Mouse (Mus musculus) splenic B cell, adult 2 months (primary cell): ENCODE results near the gene Cnnm2.
"Not testable (repeated sequence)": the region's sequence is repeated elsewhere in the genome, so short reads cannot be mapped to it uniquely, and the experiment has no call there.

Experiments
- DNase-seq: peaks from one replicate; pipeline ENCODE4 v3.0.0-alpha.2; 2011; ENCODE audit warnings: low read depth, low spot score
- H3K27me3 ChIP-seq: 2 replicates; pipeline ENCODE4 v1.6.1; 2012; ENCODE audit warnings: mild to moderate bottlenecking, low read length, moderate library complexity, mixed read lengths; ENCODE audit not compliant: control insufficient read depth, poor library complexity, insufficient read depth, severe bottlenecking
- H3K36me3 ChIP-seq: 2 replicates; pipeline ENCODE4 v1.6.1; 2012; ENCODE audit warnings: mild to moderate bottlenecking, low read length, moderate library complexity, mixed read lengths; ENCODE audit not compliant: control insufficient read depth, poor library complexity, insufficient read depth, severe bottlenecking

Cnnm2 gene

GRCm38 (mm10) chr19:46740341-46741008 lies 20.9 kb upstream of the Cnnm2 start:
- Histone ChIP-seq H3K36me3 (no peaks in the 10 kb centered on the region), H3K27me3 (no peaks in the 10 kb centered on the region; the same call in 1 of the 2 replicates)
- DNase-seq: peak; percentile 82

- Histone ChIP-seq H3K27me3 (no peaks in the 10 kb centered on the region; the same call in 1 of the 2 replicates), H3K36me3 (no peaks in the 10 kb centered on the region)
- no peak for DNase-seq
Measured at GRCm38 (mm10) chr19:46741574-46741973, 19.8 kb upstream of the Cnnm2 start.

- H3K27me3 ChIP-seq: no peaks in the 10 kb centered on the region; the same call in 1 of the 2 replicates
Measured at GRCm38 (mm10) chr19:46744681-46745080, 16.7 kb upstream of the Cnnm2 start.

GRCm38 (mm10) chr19:46747799-46748198 lies 13.6 kb upstream of the Cnnm2 start:
- no peak for DNase-seq
- Histone ChIP-seq H3K36me3 (no peaks in the 10 kb centered on the region), H3K27me3 (no peaks in the 10 kb centered on the region; the same call in 1 of the 2 replicates)

More at GRCm38 (mm10) chr19:46744681-46745080, 16.7 kb upstream of the Cnnm2 start:
- H3K36me3 ChIP-seq: no peaks in the 10 kb centered on the region
- no peak for DNase-seq

- Histone ChIP-seq H3K27me3 (no peaks in the 10 kb centered on the region), H3K36me3 (no peaks in the 10 kb centered on the region)
- no peak for DNase-seq
Measured at GRCm38 (mm10) chr19:46752235-46752634, 9.2 kb upstream of the Cnnm2 start.

- peak; percentile 55 for DNase-seq
- Histone ChIP-seq H3K36me3 (no peaks in the 10 kb centered on the region), H3K27me3 (no peaks in the 10 kb centered on the region)
Measured at GRCm38 (mm10) chr19:46755066-46755465, 6.3 kb upstream of the Cnnm2 start.

- no peaks in the 10 kb centered on the region for H3K36me3 ChIP-seq
- no peak for DNase-seq
- no peaks in the 10 kb centered on the region for H3K27me3 ChIP-seq
Measured at GRCm38 (mm10) chr19:46756221-46756620, 5.2 kb upstream of the Cnnm2 start.

GRCm38 (mm10) chr19:46759096-46759495 lies 2.3 kb upstream of the Cnnm2 start:
- peak; percentile 10 for DNase-seq
- Histone ChIP-seq H3K36me3 (no peaks in the 10 kb centered on the region), H3K27me3 (0 out of 2 replicates have a peak, but pooled peaks cover 2% of the 10 kb centered on the region)

- not testable (repeated sequence) for H3K36me3 ChIP-seq, DNase-seq, H3K27me3 ChIP-seq
Measured at GRCm38 (mm10) chr19:46759909-46760308, 1.5 kb upstream of the Cnnm2 start.

GRCm38 (mm10) chr19:46760375-46761160 lies 828 bp upstream of the Cnnm2 start:
- DNase-seq: peak; percentile 93
- H3K36me3 ChIP-seq: no peaks in the 10 kb centered on the region
- 0 out of 2 replicates have a peak, but pooled peaks cover 2% of the 10 kb centered on the region for H3K27me3 ChIP-seq

GRCm38 (mm10) chr19:46761971-46762290 lies 535 bp downstream of the Cnnm2 start:
- H3K27me3 ChIP-seq: 0 out of 2 replicates have a peak, but pooled peaks cover 2% of the 10 kb centered on the region
- DNase-seq: no peak

GRCm38 (mm10) chr19:46762291-46762991 lies 1.0 kb downstream of the Cnnm2 start:
- Histone ChIP-seq H3K36me3 (no peaks in the 10 kb centered on the region), H3K27me3 (0 out of 2 replicates have a peak, but pooled peaks cover 2% of the 10 kb centered on the region)
- peak; percentile 32 for DNase-seq

More at GRCm38 (mm10) chr19:46761971-46762290, 535 bp downstream of the Cnnm2 start:
- no peaks in the 10 kb centered on the region for H3K36me3 ChIP-seq

- H3K27me3 ChIP-seq: 0 out of 2 replicates have a peak, but pooled peaks cover 2% of the 10 kb centered on the region
- H3K36me3 ChIP-seq: no peaks in the 10 kb centered on the region
- peak; percentile 11 for DNase-seq
Measured at GRCm38 (mm10) chr19:46762992-46763342, 1.6 kb downstream of the Cnnm2 start.

GRCm38 (mm10) chr19:46763356-46763755 lies 2.0 kb downstream of the Cnnm2 start:
- H3K27me3 ChIP-seq: 0 out of 2 replicates have a peak, but pooled peaks cover 2% of the 10 kb centered on the region
- H3K36me3 ChIP-seq: no peaks in the 10 kb centered on the region
- DNase-seq: no peak
